Mouse (Mus musculus): ENCODE data around the gene Arpc5l. TPM values are rescaled to one million over a fixed set of nuclear protein-coding genes. Genes with fewer than 3 reads are reported as not detected.
"Not testable (repeated sequence)": the region's sequence is repeated elsewhere in the genome, so short reads cannot be mapped to it uniquely, and the experiment has no call there.

Gene Arpc5l
- polyA plus RNA-seq, 1 experiment from 2014 or later, result 118 TPM

GRCm38 (mm10) chr2:39000587-39000919, 4.6 kb upstream of the Arpc5l start:
- ATAC-seq (ENCODE audit: insufficient number of reproducible peaks, insufficient read depth, low FRiP score, low TSS enrichment, low read depth), result no peak
- peaks cover 49% of the 10 kb centered on the region for H3K36me3 ChIP-seq
- H3K4me3 ChIP-seq (replicated peaks), result no peak overlapping the region
- no peaks in the 10 kb centered on the region for H3K9me3 ChIP-seq
- no peak overlapping the region for H3K9ac ChIP-seq (replicated peaks)
- no peak overlapping the region for H3K4me2 ChIP-seq
- H3K27me3 ChIP-seq, result peaks cover 7% of the 10 kb centered on the region; the same call in 1 of the 2 replicates
- 88% methylated on average over 4 of the region's 4 CpGs for WGBS
- peaks cover 27% of the 10 kb centered on the region for H3K4me1 ChIP-seq (replicated peaks)
- no peak overlapping the region for H3K27ac ChIP-seq

- ATAC-seq (ENCODE audit: insufficient number of reproducible peaks, insufficient read depth, low FRiP score, low TSS enrichment, low read depth), result no peak
- Histone ChIP-seq H3K27ac (no peak overlapping the region), H3K9ac (replicated peaks) (no peak overlapping the region), H3K36me3 (peaks cover 49% of the 10 kb centered on the region), H3K4me3 (replicated peaks) (no peak overlapping the region), H3K27me3 (peaks cover 6% of the 10 kb centered on the region; the same call in 1 of the 2 replicates), H3K4me2 (no peak overlapping the region), H3K4me1 (replicated peaks) (peaks cover 36% of the 10 kb centered on the region), H3K9me3 (no peaks in the 10 kb centered on the region)
- whole genome bisulfite sequencing, result 83% methylated on average over 3 of the region's 3 CpGs
Observed at GRCm38 (mm10) chr2:39001866-39002265, 3.3 kb upstream of the Arpc5l start.

GRCm38 (mm10) chr2:39003106-39003505, 2.0 kb upstream of the Arpc5l start:
- ATAC-seq (ENCODE audit: insufficient number of reproducible peaks, insufficient read depth, low FRiP score, low TSS enrichment, low read depth), result no peak
- Histone ChIP-seq H3K9me3 (no peaks in the 10 kb centered on the region), H3K4me2 (peak overlapping the region; percentile 94), H3K4me1 (replicated peaks) (peaks cover 33% of the 10 kb centered on the region), H3K9ac (replicated peaks) (0 out of 2 replicates have a peak overlapping the region, but pooled peaks have one; percentile 90), H3K4me3 (replicated peaks) (peak overlapping the region; percentile 82), H3K27ac (no peak overlapping the region), H3K36me3 (peaks cover 49% of the 10 kb centered on the region), H3K27me3 (no peaks in the 10 kb centered on the region)
- 65% methylated on average over 8 of the region's 8 CpGs for WGBS

GRCm38 (mm10) chr2:39003512-39003911, 1.6 kb upstream of the Arpc5l start:
- H3K4me3 ChIP-seq (replicated peaks), result peak overlapping the region; percentile 82
- H3K4me2 ChIP-seq, result peak overlapping the region; percentile 94
- H3K4me1 ChIP-seq (replicated peaks), result peaks cover 30% of the 10 kb centered on the region
- H3K36me3 ChIP-seq, result peaks cover 49% of the 10 kb centered on the region
- H3K9ac ChIP-seq (replicated peaks), result peak overlapping the region; percentile 90; the same call in 1 of the 2 replicates
- no peaks in the 10 kb centered on the region for H3K9me3 ChIP-seq
- H3K27me3 ChIP-seq, result no peaks in the 10 kb centered on the region
- no peak overlapping the region for H3K27ac ChIP-seq
- WGBS, result 74% methylated on average over 5 of the region's 5 CpGs
- ATAC-seq (ENCODE audit: insufficient number of reproducible peaks, insufficient read depth, low FRiP score, low TSS enrichment, low read depth), result no peak

- Histone ChIP-seq H3K9ac (replicated peaks) (peak overlapping the region; percentile 90), H3K4me3 (replicated peaks) (peak overlapping the region; percentile 82), H3K27ac (peak overlapping the region; percentile 92), H3K36me3 (peaks cover 45% of the 10 kb centered on the region), H3K4me1 (replicated peaks) (peaks cover 37% of the 10 kb centered on the region), H3K4me2 (peak overlapping the region; percentile 94), H3K27me3 (no peaks in the 10 kb centered on the region), H3K9me3 (no peaks in the 10 kb centered on the region)
- no peak for ATAC-seq (ENCODE audit: insufficient number of reproducible peaks, insufficient read depth, low FRiP score, low TSS enrichment, low read depth)
- 2% methylated on average over 11 of the region's 11 CpGs for WGBS
Observed at GRCm38 (mm10) chr2:39004372-39004771, 776 bp upstream of the Arpc5l start.

- Histone ChIP-seq H3K4me1 (replicated peaks) (peaks cover 42% of the 10 kb centered on the region), H3K4me3 (replicated peaks) (peak within 1 kb of the TSS; percentile 82), H3K27me3 (no peaks in the 10 kb centered on the region), H3K36me3 (peaks cover 33% of the 10 kb centered on the region), H3K9me3 (no peaks in the 10 kb centered on the region), H3K27ac (peak within 1 kb of the TSS; percentile 92), H3K9ac (replicated peaks) (peak within 1 kb of the TSS; percentile 90), H3K4me2 (peak within 1 kb of the TSS; percentile 94)
- no peak for ATAC-seq (ENCODE audit: insufficient number of reproducible peaks, insufficient read depth, low FRiP score, low TSS enrichment, low read depth)
- 12% methylated on average over 15 of the region's 15 CpGs for WGBS
Observed at GRCm38 (mm10) chr2:39005574-39006079, 479 bp downstream of the Arpc5l start, which contains the start of gene Rpl35. TSS of gene Rpl35 (minus strand) at chr2:39005624.

- WGBS, result 90% methylated on average over 14 of the region's 14 CpGs
- no peaks in the 10 kb centered on the region for H3K9me3 ChIP-seq
- no peak overlapping the region for H3K9ac ChIP-seq (replicated peaks)
- H3K27me3 ChIP-seq, result no peaks in the 10 kb centered on the region
- peaks cover 42% of the 10 kb centered on the region for H3K4me1 ChIP-seq (replicated peaks)
- no peak overlapping the region for H3K27ac ChIP-seq
- peak overlapping the region; percentile 94 for H3K4me2 ChIP-seq
- H3K36me3 ChIP-seq, result peaks cover 27% of the 10 kb centered on the region
- peak overlapping the region; percentile 82 for H3K4me3 ChIP-seq (replicated peaks)
- ATAC-seq (ENCODE audit: insufficient number of reproducible peaks, insufficient read depth, low FRiP score, low TSS enrichment, low read depth), result no peak
Observed at GRCm38 (mm10) chr2:39006149-39006730, 1.1 kb downstream of the Arpc5l start.

GRCm38 (mm10) chr2:39007865-39008264, 2.7 kb downstream of the Arpc5l start:
- H3K4me2 ChIP-seq, result peak overlapping the region; percentile 78
- peaks cover 26% of the 10 kb centered on the region for H3K36me3 ChIP-seq
- under 1% methylated on average over 39 of the region's 44 CpGs for WGBS
- peak overlapping the region; percentile 93 for H3K4me3 ChIP-seq (replicated peaks)
- H3K9me3 ChIP-seq, result no peaks in the 10 kb centered on the region
- peaks cover 38% of the 10 kb centered on the region for H3K4me1 ChIP-seq (replicated peaks)
- peak overlapping the region; percentile 89 for H3K27ac ChIP-seq
- H3K9ac ChIP-seq (replicated peaks), result peak overlapping the region; percentile 89
- ATAC-seq (ENCODE audit: insufficient number of reproducible peaks, insufficient read depth, low FRiP score, low TSS enrichment, low read depth), result peak; percentile 73
- H3K27me3 ChIP-seq, result no peaks in the 10 kb centered on the region

GRCm38 (mm10) chr2:39008350-39008851, 3.3 kb downstream of the Arpc5l start:
- Histone ChIP-seq H3K4me3 (replicated peaks) (peak overlapping the region; percentile 93), H3K27ac (peak overlapping the region; percentile 89), H3K9ac (replicated peaks) (peak overlapping the region; percentile 89), H3K27me3 (no peaks in the 10 kb centered on the region), H3K36me3 (peaks cover 26% of the 10 kb centered on the region), H3K4me1 (replicated peaks) (peaks cover 32% of the 10 kb centered on the region), H3K4me2 (peak overlapping the region; percentile 78), H3K9me3 (no peaks in the 10 kb centered on the region)
- ATAC-seq (ENCODE audit: insufficient number of reproducible peaks, insufficient read depth, low FRiP score, low TSS enrichment, low read depth), result peak; percentile 33; the same call in 1 of the 2 replicates
- WGBS, result 1% methylated on average over 25 of the region's 25 CpGs

- ATAC-seq (ENCODE audit: insufficient number of reproducible peaks, insufficient read depth, low FRiP score, low TSS enrichment, low read depth), result no peak
- peak overlapping the region; percentile 89; the same call in 1 of the 2 replicates for H3K27ac ChIP-seq
- 21% methylated on average over 3 of the region's 3 CpGs for WGBS
Observed at GRCm38 (mm10) chr2:39008954-39009365, 3.8 kb downstream of the Arpc5l start.

GRCm38 (mm10) chr2:39010144-39010543, 5.0 kb downstream of the Arpc5l start:
- 94% methylated on average over 5 of the region's 5 CpGs for WGBS
- Histone ChIP-seq H3K36me3 (peaks cover 39% of the 10 kb centered on the region), H3K4me1 (replicated peaks) (peaks cover 24% of the 10 kb centered on the region)
- not testable (repeated sequence) for H3K9ac ChIP-seq (replicated peaks); H3K27ac ChIP-seq; H3K9me3 ChIP-seq; H3K4me3 ChIP-seq (replicated peaks); H3K4me2 ChIP-seq; H3K27me3 ChIP-seq; ATAC-seq (ENCODE audit: insufficient number of reproducible peaks, insufficient read depth, low FRiP score, low TSS enrichment, low read depth)

More at GRCm38 (mm10) chr2:39008954-39009365, 3.8 kb downstream of the Arpc5l start:
- Histone ChIP-seq H3K4me2 (peak overlapping the region; percentile 78), H3K27me3 (no peaks in the 10 kb centered on the region), H3K4me3 (replicated peaks) (peak overlapping the region; percentile 93), H3K4me1 (replicated peaks) (peaks cover 27% of the 10 kb centered on the region), H3K36me3 (peaks cover 27% of the 10 kb centered on the region), H3K9me3 (no peaks in the 10 kb centered on the region), H3K9ac (replicated peaks) (peak overlapping the region; percentile 89)
